Mouse (Mus musculus) C3H10T1/2 (cell line): Measurements from ENCODE around the gene Oas1g. TPM values are rescaled to one million over a fixed set of nuclear protein-coding genes. Genes with fewer than 3 reads are reported as not detected.

ENCODE experiments used
- polyA plus RNA-seq, 2 experiments: library from polyadenylated mRNA; unstranded; fragments of >200 nt; fragmentation: generic; extraction: Trizol; gene quantifications; one replicate each; pipeline ENCODE4 v1.2.1; 2012; ENCODE audit warnings: missing spikeins in 2 of 2

Gene Oas1g
- polyA plus RNA-seq, result under 1 TPM in 1 of 2 experiments, not detected in 1; 0.12 TPM

DNA sequence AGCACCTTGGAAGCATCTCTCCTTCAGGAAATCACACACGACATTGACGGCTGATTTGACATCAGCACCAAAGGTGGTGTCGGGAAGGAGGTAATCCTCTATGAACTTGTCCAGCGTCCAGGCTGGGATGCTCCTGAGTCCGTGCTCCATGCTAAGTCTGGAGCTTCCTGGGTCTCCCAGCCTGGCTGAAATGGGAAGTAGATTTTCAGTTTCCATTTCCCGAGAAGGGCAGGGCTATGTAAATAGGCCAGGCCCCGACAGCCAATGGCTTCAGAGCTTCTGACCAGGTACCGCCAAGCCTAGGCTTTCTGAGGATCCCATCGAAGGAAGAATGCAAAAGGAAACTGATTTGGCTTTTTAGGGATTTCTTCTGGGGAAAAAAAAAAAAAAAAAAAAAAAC lies at the start of gene Oas1g:
TSS of gene Oas1g (minus strand) at position 201 of the 400 bp plus-strand sequence.

DNA sequence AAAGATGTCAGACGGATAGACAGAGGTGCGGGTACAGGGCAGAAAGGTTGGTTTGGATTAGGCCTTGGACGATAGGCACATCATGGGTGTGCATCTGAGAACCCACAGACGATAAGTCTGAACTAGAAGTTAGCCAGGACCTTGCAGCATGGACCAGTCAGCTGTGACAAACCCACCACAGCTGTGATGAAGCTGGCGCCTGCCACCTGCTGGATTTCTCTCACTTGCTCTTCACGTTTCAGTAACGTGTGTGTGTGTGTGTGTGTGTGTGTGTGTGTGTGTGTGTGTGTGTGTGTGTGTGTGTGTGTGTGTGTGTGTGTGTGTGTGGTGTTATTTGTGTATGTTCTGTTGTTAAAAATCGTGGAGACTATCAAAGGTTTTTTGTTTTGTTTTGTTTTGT lies 26.8 kb upstream of the Oas1g start, which contains the start of gene Oas1d:
TSS of gene Oas1d (plus strand) at position 333 of the 400 bp plus-strand sequence.

DNA sequence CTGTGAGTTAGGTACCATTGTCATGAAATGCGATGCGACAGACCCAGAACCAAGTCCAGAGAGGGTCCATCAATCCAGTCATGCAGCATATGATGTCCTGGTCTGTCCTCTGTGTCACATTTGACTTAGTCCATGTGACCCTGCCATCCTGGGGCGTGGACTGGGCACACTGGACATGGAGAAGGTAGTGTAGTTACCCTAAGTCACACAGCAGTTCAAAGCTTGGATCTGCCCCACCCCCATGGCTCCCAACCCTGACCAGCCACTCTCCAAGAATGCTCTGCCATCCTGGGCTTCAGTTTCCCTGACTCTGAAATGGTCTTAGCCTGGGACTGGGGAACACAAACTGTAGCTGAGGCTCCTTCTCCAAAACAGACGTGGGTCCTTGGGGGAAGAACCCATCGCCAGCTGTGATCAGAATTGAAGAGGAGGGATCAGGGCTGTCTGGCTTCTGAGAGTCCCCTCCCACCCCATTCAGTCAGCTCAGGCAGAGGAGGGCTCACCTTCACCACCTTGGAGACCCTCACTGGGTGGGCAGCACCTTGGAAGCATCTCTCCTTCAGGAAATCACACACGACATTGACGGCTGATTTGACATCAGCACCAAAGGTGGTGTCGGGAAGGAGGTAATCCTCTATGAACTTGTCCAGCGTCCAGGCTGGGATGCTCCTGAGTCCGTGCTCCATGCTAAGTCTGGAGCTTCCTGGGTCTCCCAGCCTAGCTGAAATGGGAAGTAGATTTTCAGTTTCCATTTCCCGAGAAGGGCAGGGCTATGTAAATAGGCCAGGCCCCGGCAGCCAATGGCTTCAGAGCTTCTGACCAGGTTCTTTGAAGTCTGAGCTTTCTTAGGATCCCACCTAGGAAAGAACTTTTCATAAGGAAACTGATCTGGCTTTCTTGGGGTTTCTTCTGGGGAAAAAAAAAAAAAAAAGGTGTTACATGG lies 19.6 kb upstream of the Oas1g start, which contains the start of gene Oas1a:
TSS of gene Oas1a (minus strand) at position 731 of the 943 bp plus-strand sequence.

DNA sequence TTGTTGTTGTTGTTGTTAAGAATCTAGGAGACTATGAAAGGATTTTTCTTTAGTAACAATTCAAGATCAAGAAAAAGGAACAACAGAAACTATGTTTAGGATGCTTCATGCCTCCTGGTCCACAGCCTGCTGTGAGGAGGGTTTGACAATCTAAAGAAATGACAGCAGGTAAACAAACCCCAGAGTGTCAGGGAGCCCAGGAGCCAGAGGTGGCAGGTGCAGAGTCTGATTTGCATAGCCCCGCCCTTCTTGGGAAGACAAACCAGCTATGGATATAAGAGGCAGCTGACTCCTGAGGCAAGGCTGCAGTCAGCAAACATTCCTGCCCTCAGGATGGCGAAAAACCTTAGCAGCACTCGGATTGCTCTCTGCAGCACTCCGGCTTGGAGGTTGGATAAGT lies 26.3 kb downstream of the Oas1g start, which contains the start of gene Oas1h:
TSS of gene Oas1h (plus strand) at position 301 of the 400 bp plus-strand sequence.

DNA sequence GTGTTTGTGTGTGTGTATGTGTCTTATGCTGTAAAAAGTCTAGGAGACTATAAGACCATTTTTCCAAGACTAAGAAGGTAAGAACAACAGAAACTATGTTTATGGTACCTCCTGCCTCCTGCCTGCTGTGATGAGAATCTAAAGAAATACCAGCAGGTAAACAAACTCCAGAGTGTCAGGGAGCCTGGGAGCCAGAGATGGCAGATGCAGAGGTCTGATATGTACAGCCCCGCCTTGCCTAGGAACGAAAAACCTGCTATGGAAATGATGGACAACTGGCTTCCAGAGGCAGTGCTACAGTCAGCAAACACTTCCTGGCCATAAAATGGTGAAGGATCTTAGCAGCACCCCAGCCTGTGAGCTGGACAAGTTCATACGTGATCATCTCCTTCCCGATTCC lies 40.3 kb downstream of the Oas1g start, which contains the start of gene Oas1f:
TSS of gene Oas1f (plus strand) at position 301 of the 400 bp plus-strand sequence.

Other genes starting within 250 kb of the Oas1g start
- under 1 TPM in 1 of 2 experiments, not detected in 1; 0.06 TPM for gene Rasal1, start 238.8 kb downstream of the Oas1g start, polyA plus RNA-seq
- gene Dtx1, start 175.7 kb downstream of the Oas1g start, polyA plus RNA-seq, result under 1 TPM in 1 of 2 experiments, not detected in 1; 0.11 TPM
- gene Oas2, start 137.8 kb downstream of the Oas1g start, polyA plus RNA-seq, result under 1 TPM in 1 of 2 experiments, not detected in 1; 0.42 TPM
- gene Oas3, start 110.0 kb downstream of the Oas1g start, polyA plus RNA-seq, result not detected
- gene Oas1e, start 92.1 kb downstream of the Oas1g start, polyA plus RNA-seq, result not detected
- 1 to 10 TPM in 1 of 2 experiments, under 1 TPM in 1; 0.08 to 2.2 TPM for gene Oas1c, start 75.1 kb downstream of the Oas1g start, polyA plus RNA-seq
- gene Oas1f, start 40.2 kb downstream of the Oas1g start, polyA plus RNA-seq, result under 1 TPM in 1 of 2 experiments, not detected in 1; 0.08 TPM
- gene Oas1h, start 26.2 kb downstream of the Oas1g start, polyA plus RNA-seq, result not detected
- under 1 TPM; 0.02 to 0.58 TPM for gene Oas1a, start 19.9 kb upstream of the Oas1g start, polyA plus RNA-seq
- gene Oas1d, start 26.9 kb upstream of the Oas1g start, polyA plus RNA-seq, result not detected
- gene Rph3a, start 122.5 kb upstream of the Oas1g start, polyA plus RNA-seq, result not detected